Mouse (Mus musculus) gastrocnemius, adult 2 months (tissue): Measurements from ENCODE around the gene Fchsd2. TPM values are rescaled to one million over a fixed set of nuclear protein-coding genes. Genes with fewer than 3 reads are reported as not detected.

Experiments used
- DNase-seq: peaks from one replicate; pipeline ENCODE4 v3.0.0; 2022
- H3K27ac ChIP-seq: fragments of 200-600 bp; 2 replicates; pipeline ENCODE4 v1.8.1; 2022; ENCODE audit warnings: mild to moderate bottlenecking
- H3K4me3 ChIP-seq: fragments of 200-600 bp; 2 replicates; pipeline ENCODE4 v1.8.1; 2022; ENCODE audit warnings: mild to moderate bottlenecking, moderate library complexity
- CTCF ChIP-seq: fragments of 200-600 bp; IDR thresholded peaks from 2 replicates; pipeline ENCODE4 v1.8.1; 2022; ENCODE audit warnings: antibody characterized with exemption, mild to moderate bottlenecking, moderate library complexity
- intact Hi-C: fragments of 180-260 bp; cut with DNase I; formaldehyde crosslinking; loops from one replicate; pipeline ENCODE4 v1.15.1; 2025
- total RNA-seq, 2 experiments: library from RNA; stranded (reverse); gene quantifications; 2 replicates each; pipeline ENCODE4 v1.2.3; 2021

The Fchsd2 gene
- total RNA-seq, 2 experiments from 2014 or later, result 3.7 to 7.1 TPM

DNA sequence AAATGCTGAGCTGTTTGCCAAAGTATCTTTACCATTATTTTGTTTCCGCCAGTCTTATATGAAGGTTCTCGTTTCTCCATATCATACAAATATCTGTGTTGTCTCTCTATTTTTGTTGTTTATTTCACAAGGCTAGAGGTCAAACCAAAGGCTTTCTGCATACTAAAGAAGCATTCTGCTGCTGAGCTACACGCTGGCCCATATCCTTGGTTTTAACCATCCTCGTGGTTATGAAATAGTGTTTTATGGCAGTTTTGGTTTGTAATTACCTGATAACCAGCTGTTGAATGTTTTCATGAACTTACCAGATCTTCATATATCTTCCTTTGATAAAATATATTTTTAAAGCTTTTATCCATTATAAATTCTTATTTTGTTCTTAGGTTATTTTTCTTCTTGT, 156.1 kb downstream of the Fchsd2 start:
- intact Hi-C loops, result no loop called here
- DNase-seq, result no peak
- TF ChIP-seq CTCF, result no peak
- Histone ChIP-seq H3K4me3 (no peak overlapping the region), H3K27ac (no peak overlapping the region)

DNA sequence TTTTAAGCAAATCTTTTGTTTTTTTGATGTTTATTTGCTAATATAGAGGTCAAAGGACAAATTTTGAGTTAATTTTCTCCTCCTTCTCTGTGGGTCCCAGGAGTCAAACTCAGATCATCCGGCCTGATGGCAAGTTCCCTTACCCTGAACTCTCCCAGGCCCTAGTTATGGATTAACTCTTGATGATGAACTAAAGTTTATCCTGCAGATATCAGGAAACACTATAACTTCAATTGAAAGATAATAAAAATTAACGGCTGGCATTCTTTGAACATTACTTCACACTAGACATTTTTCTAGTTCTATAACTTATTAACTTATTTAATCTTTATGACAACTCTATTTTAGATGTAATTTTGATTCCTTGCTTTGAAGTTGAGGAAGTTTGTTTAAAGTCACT, 156.5 kb downstream of the Fchsd2 start:
- intact Hi-C loops, result no loop called here
- Histone ChIP-seq H3K4me3 (no peak overlapping the region), H3K27ac (no peak overlapping the region)
- no peak for DNase-seq
- TF ChIP-seq CTCF, result no peak

DNA sequence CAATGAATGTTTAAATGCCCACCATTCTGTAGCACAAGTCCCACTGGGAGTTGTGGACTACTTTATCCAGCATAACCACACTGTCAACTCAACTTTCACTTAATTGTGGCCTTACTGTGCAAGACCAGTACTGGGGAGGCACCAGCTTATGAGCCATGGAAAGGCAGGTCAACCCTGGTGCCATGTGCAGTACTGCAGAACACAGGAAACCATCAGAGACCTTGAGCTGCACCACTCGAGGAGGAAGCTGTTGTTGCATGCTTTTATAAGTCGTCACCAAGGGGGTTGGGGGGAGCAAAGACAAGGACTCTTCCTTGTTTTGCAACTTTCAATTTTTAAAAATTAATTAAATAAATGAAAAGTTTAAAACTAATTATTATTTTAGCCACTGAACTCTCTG, 160.4 kb downstream of the Fchsd2 start:
- Histone ChIP-seq H3K4me3 (no peak overlapping the region), H3K27ac (no peak overlapping the region)
- no peak for DNase-seq
- intact Hi-C loops, result no loop called here
- no peak for TF ChIP-seq CTCF

DNA sequence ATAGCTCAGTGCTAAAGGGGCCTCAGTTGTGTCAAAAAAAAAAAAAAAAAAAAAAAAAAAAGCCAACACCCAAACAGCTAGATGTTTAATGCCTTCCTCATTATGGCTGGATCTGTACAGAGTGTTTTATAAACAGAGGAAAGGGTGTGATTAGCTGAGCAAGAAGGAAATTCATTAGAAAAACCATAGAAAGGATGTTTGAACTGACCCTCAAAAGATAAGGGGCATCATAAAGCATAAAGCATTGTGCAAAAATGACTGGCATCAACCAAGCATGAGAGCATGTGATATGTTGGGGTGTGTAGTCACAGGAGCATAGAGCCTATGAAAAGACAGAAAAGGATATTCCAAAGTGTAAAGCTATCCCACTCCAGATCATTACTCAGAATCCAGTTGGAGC, 165.8 kb downstream of the Fchsd2 start:
- DNase-seq, result no peak
- intact Hi-C loops, result no loop called here
- TF ChIP-seq CTCF, result no peak
- Histone ChIP-seq H3K4me3 (no peak overlapping the region), H3K27ac (no peak overlapping the region)

DNA sequence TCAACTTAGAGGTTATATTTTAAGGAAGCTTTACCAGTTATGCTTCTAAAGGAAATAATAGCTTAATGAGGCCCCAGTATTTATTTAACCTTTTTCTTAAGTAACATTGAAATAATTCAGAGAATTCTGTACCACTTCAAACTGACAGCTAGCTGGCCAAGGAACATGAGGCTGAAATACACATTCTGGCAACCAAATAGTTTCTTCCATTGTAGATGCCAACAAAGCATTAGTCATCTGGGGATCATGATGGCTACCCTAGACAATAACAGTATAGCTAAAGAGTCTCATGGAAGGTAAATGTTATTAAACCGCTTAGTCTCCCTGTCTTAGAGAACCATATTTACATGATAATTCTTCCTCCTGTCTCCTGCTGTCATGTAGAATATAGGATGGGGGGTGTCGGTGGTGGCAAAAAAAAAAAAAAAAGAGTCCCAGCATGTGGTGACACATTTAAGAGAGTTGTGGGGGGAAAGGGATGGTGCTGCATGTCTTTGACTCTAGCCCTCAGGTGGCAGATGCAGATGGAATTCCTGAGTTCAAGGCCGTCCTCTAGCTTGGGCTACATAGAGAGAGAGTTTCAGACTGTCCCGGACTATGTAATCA, 169.4 kb downstream of the Fchsd2 start:
- no peak for TF ChIP-seq CTCF
- no peak overlapping the region for H3K27ac ChIP-seq
- intact Hi-C loops, result no loop called here
- no peak overlapping the region for H3K4me3 ChIP-seq
- no peak for DNase-seq

DNA sequence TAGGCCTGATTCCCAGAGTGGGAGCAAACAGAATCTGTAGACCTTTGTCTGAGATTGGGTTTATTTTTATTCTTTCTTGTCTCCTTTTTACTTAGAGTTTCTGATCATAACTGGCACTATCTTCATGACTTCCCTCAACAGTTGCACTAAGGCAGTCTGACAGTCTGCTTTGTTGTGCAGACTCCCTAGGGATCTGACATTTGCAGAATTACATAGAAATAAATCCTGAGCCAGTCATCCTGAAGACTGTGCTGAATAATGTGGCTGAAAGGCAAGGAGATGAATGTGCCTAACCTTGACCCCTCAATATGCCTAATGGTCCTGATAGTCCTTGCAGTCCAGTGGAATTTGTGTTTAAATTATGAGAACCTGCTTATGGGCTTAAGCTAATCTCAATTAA, 170.8 kb downstream of the Fchsd2 start:
- DNase-seq, result no peak
- no peak for TF ChIP-seq CTCF
- Histone ChIP-seq H3K4me3 (no peak overlapping the region), H3K27ac (no peak overlapping the region)
- intact Hi-C loops, result no loop called here

DNA sequence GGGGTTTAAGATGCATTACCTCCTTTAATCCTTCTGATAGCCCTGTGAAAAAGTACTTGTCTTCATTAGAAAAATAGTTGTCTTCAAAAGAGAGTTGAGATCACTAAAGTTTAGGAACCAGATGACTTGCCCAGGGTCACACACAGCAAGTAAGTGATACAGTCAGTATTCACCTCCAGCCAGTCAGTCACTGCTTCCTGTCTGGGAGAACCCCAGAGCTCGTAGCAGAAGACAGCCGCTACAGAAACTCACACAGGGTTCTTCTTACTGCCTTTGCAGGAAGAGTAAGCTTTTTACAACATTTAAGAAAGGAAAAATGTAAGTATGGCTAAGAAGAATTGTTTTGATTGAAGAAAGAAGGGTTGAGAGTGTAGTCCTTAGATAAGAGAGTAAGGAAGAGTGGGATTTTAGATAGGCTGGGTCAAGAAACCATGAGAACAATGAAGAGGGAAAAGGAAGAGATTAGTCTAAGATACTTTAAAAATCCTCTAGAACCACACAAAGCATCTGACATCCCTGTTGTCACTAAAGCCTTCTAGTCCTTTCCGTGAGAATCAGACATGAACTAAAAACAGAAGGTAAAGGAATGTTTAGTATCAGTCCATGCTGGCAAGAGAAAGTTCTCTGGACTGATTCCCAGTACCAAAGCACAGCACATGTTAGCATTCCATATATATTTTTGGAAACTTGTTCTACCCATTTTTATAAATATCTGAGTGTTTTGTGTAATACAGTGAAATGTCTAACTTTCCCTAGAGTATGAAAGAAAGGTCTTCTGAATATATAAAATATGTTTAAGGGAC, 175.0 kb downstream of the Fchsd2 start:
- Histone ChIP-seq H3K27ac (peak overlapping the region; percentile 24; the same call in 1 of the 2 replicates), H3K4me3 (no peak overlapping the region)
- TF ChIP-seq CTCF, result no peak
- no peak for DNase-seq
- intact Hi-C loops, result no loop called here

DNA sequence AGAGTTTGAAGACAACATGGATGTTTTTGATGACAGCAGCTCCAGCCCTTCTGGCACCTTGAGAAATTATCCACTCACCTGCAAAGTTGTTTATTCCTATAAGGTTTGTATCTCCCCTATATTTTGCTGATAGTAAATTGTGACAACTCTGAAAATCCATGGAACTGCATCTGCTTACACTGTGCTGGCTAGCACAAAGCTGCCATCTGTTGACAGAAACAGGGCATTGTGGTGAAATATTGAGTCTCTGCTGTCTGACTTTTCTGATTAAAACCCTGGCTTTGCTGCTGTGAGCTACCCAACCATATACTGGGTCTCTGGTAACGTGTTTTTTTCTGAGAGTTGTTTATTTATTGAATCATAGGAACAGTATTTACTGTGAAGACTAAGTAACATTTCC, 178.9 kb downstream of the Fchsd2 start:
- peak; percentile 26; the same call in 1 of the 2 replicates for TF ChIP-seq CTCF
- H3K4me3 ChIP-seq, result no peak overlapping the region
- no peak for DNase-seq
- H3K27ac ChIP-seq, result no peak overlapping the region
- intact Hi-C loops, result no loop called here

DNA sequence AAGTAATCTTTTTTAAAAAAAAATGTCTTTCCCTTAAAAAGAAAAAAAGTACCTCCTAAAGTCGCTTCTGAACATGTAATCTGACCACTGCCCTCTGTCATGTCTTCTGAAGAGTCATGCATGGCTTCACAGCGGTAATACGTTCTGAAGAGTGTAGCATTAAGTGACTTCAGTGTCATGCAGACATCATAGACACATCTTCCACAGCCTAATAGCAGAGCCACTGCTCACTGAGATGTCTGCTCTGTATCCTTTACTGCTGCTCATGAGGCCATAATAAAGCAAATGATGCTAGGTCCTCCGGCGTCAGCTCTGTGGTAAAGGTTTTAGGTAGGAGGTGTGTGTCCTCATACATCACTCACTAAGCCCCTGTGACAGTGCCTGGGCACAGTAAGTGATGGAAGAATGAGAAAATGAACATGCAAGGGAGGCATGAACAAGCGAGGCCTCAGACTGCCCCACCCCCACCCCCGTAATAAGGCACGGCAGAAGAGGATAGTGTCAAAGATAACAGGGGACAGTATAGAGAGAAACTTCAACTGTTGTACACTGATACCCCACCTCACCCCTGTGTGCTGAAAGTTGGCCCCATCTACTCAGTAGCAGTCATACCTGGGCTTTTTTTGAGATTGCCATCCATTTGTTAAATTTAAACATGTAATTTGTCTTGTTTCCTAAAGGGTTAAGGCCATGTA, 179.9 kb downstream of the Fchsd2 start:
- no peak for DNase-seq
- H3K4me3 ChIP-seq, result no peak overlapping the region
- intact Hi-C loops, result no loop called here
- no peak for TF ChIP-seq CTCF
- H3K27ac ChIP-seq, result no peak overlapping the region

DNA sequence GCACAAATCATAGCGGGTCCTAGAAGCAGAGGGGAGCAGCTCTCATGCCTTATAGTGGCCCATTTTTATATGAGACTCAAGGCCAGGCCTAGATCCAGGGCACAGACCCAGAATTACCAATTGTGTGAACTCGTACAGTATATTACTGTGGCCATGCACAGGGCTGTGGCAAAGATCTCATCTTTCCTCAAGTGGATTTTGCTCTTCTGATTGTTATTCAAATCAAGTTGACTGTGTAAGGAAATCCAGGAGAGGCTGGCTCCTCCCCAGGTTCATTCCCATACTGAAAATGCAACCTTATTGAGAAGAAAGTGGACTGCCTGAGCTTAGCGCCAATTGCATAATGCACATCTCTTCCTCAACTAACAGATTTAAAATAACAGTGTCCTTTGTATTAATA, 190.1 kb downstream of the Fchsd2 start:
- Histone ChIP-seq H3K27ac (no peak overlapping the region), H3K4me3 (no peak overlapping the region)
- DNase-seq, result no peak
- intact Hi-C loops, result no loop called here
- TF ChIP-seq CTCF, result no peak

DNA sequence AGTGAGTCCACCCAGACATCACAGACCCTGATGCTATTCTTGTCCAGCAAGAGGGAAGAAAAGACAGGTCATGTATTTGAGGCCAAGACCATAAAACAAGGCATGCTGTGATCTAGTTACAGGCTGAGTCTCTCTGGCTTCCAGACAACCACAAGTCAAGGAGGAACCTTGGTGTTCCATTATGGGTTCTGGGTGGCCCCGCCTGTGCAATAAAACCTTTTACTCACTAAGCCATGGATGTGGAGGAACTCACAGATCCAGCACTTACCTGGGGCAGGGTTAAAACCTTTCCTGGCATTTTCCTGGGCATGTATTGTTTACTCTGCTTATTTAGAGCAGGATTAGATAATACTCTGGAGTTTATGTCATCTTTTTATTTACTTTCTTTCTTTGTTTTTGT, 191.8 kb downstream of the Fchsd2 start:
- TF ChIP-seq CTCF, result no peak
- DNase-seq, result no peak
- no peak overlapping the region for H3K4me3 ChIP-seq
- no peak overlapping the region for H3K27ac ChIP-seq
- intact Hi-C loops, result no loop called here

DNA sequence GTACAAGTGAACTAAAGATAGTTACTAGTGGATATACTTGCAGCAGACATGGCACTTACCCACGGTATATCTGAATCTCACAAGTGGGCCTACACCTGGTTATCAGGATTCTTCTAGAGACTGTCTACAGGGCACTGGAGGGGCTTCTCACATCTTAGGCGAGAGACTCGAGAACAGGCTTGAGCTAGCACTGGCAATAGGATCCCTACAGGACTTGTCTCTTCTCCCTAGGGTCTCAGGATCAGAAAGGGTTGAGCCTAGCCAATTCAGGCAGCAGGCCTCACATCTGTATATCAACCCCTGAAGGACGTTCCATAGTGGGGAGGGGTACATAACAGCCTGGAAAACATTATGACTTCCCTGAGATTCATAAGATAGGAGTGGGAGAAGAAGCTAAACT, 194.2 kb downstream of the Fchsd2 start:
- no peak overlapping the region for H3K4me3 ChIP-seq
- no peak overlapping the region for H3K27ac ChIP-seq
- TF ChIP-seq CTCF, result no peak
- DNase-seq, result no peak
- intact Hi-C loops, result loop anchor here (5.0 kb wide), 1 partner anchor 50 kb away; no protein-coding TSS in a partner anchor

DNA sequence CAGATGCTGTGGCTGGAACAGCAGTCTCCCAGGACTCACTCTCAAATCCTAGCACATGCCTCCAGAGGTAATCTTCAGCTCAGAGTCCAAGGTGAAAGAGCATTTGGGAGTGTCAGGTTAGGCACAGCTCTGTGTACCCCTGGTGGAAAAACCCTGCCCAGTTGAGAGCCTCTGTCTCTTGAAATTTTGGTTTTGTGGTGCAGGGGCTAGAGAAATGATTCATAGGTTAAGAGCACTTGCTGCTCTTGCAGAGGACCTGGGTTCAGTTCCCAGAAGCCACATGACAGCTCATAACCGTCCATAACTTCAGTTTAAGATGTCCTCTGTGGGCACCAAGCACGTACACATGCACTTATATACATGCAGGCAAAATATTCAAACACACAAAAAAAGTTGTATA, 195.2 kb downstream of the Fchsd2 start:
- intact Hi-C loops, result loop anchor here (1.0 to 5.0 kb wide), 2 partner anchors 51 to 227 kb away; no protein-coding TSS in a partner anchor
- H3K27ac ChIP-seq, result no peak overlapping the region
- no peak for TF ChIP-seq CTCF
- H3K4me3 ChIP-seq, result no peak overlapping the region
- DNase-seq, result no peak
